Mouse (Mus musculus) heart, embryonic 11.5 days (tissue): ENCODE data around the gene Lce1e. TPM values are rescaled to one million over a fixed set of nuclear protein-coding genes. Genes with fewer than 3 reads are reported as not detected.

Experiments
- ATAC-seq: fragments of 200-750 bp; cut with Nextera tagmentation; replicated peaks from 2 replicates; pipeline ENCODE4 v1.8.0; 2017; ENCODE audit warnings: moderate library complexity; ENCODE audit not compliant: insufficient number of reproducible peaks, low FRiP score, low TSS enrichment
- H3K27ac ChIP-seq: fragments of 300-500 bp; sonication (generic); 2 replicates; pipeline ENCODE4 v1.5.1; 2014; ENCODE audit warnings: mild to moderate bottlenecking, low read depth, low read length
- H3K27me3 ChIP-seq: fragments of 300-500 bp; sonication (generic); 2 replicates; pipeline ENCODE4 v1.6.1; 2014; ENCODE audit warnings: mild to moderate bottlenecking, low read length, mixed read lengths; ENCODE audit not compliant: control insufficient read depth, insufficient read depth
- H3K36me3 ChIP-seq: fragments of 300-500 bp; sonication (generic); 2 replicates; pipeline ENCODE4 v1.6.1; 2014; ENCODE audit warnings: mild to moderate bottlenecking, low read length, moderate library complexity, mixed read lengths; ENCODE audit not compliant: control insufficient read depth, insufficient read depth
- H3K4me1 ChIP-seq: fragments of 300-500 bp; sonication (generic); 2 replicates; pipeline ENCODE4 v1.6.1; 2014; ENCODE audit warnings: low read length; ENCODE audit not compliant: control insufficient read depth, insufficient read depth
- H3K4me2 ChIP-seq: fragments of 300-500 bp; sonication (generic); 2 replicates; pipeline ENCODE4 v1.6.1; 2014; ENCODE audit warnings: mild to moderate bottlenecking, moderate library complexity
- H3K4me3 ChIP-seq: fragments of 300-500 bp; sonication (generic); 2 replicates; pipeline ENCODE4 v1.5.1; 2014; ENCODE audit warnings: low read depth, low read length
- H3K9ac ChIP-seq: fragments of 300-500 bp; sonication (generic); 2 replicates; pipeline ENCODE4 v1.6.1; 2014; ENCODE audit warnings: mild to moderate bottlenecking, low read depth, low read length, moderate library complexity
- H3K9me3 ChIP-seq: fragments of 300-500 bp; sonication (generic); replicated peaks from 2 replicates; pipeline ENCODE4 v1.6.1; 2016; ENCODE audit warnings: low read length; ENCODE audit not compliant: control insufficient read depth
- WGBS: fragments of 180-500 bp; shearing (Covaris S2); extraction: QIAGEN DNeasy Blood & Tissue Kit; methylation state at CpG from one replicate; pipeline ENCODE4 v1.1.7; 2014; ENCODE audit not compliant: insufficient replicate concordance; 5-methylcytosine and 5-hydroxymethylcytosine counted together
- polyA plus RNA-seq: library from polyadenylated mRNA; unstranded; fragments of >200 nt; fragmentation: Nextera tagmentation; extraction: Ambion mirVana; gene quantifications from 2 replicates; pipeline ENCODE4 v1.2.1, GENCODE M21; 2014

The Lce1e gene
- polyA plus RNA-seq, result not detected in 2 replicates

GRCm38 (mm10) chr3:92708974-92709373 is at the start of gene Lce1e:
TSS of gene Lce1e (minus strand) at chr3:92709074.
- Histone ChIP-seq H3K4me1 (no peaks in the 10 kb centered on the region), H3K27ac (no peak within 1 kb of the TSS), H3K9ac (no peak within 1 kb of the TSS), H3K36me3 (no peaks in the 10 kb centered on the region), H3K9me3 (no peaks in the 10 kb centered on the region), H3K27me3 (no peaks in the 10 kb centered on the region), H3K4me2 (no peak within 1 kb of the TSS), H3K4me3 (no peak within 1 kb of the TSS)
- 83% methylated on average over 2 of the region's 2 CpGs for WGBS
- ATAC-seq, result no peak

GRCm38 (mm10) chr3:92753197-92753596 is 44.3 kb upstream of the Lce1e start:
- no peak for ATAC-seq
- H3K4me1 ChIP-seq, result no peaks in the 10 kb centered on the region
- H3K9me3 ChIP-seq, result no peaks in the 10 kb centered on the region
- H3K27me3 ChIP-seq, result no peaks in the 10 kb centered on the region
- 33% methylated on average over 3 of the region's 3 CpGs for WGBS
- no peak overlapping the region for H3K4me2 ChIP-seq
- no peak overlapping the region for H3K9ac ChIP-seq
- no peaks in the 10 kb centered on the region for H3K36me3 ChIP-seq
- H3K4me3 ChIP-seq, result no peak overlapping the region
- H3K27ac ChIP-seq, result no peak overlapping the region

- no peak for ATAC-seq
- H3K36me3 ChIP-seq, result no peaks in the 10 kb centered on the region
- WGBS, result 75% methylated on average over 1 of the region's 1 CpGs
- H3K4me1 ChIP-seq, result no peaks in the 10 kb centered on the region
- H3K9ac ChIP-seq, result no peak within 1 kb of the TSS
- no peak within 1 kb of the TSS for H3K4me2 ChIP-seq
- no peaks in the 10 kb centered on the region for H3K27me3 ChIP-seq
- no peak within 1 kb of the TSS for H3K4me3 ChIP-seq
- H3K27ac ChIP-seq, result no peak within 1 kb of the TSS
- H3K9me3 ChIP-seq, result no peaks in the 10 kb centered on the region
Observed at GRCm38 (mm10) chr3:92752238-92752637, 43.4 kb upstream of the Lce1e start, which contains the start of gene Lce1g. TSS of gene Lce1g (minus strand) at chr3:92752338.

DNA sequence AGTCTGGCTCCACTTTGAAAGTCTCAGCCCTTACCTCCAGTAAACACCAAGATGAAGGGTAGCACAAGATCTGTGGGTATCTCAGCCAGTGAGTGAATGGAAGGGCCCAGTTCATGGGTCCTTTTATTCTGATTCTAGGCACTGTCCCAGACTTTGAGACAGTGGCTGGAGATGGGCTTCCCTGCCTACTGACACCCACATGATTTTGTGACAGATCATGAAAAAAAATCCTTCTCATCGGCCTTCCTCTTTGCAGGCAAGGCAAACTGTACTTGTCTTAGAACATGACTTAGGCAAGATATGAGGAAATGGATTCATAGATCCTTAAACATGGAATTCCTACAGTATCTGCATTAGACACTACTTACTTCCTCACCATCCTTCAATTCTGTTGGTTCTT is 30.1 kb upstream of the Lce1e start, which contains the start of gene Gm38119:
Gene Gm38119 (minus strand): TSS at position 101 of the 400 bp plus-strand sequence.
- no peaks in the 10 kb centered on the region for H3K27me3 ChIP-seq
- H3K9ac ChIP-seq, result no peak within 1 kb of the TSS
- no peaks in the 10 kb centered on the region for H3K36me3 ChIP-seq
- no peak within 1 kb of the TSS for H3K4me2 ChIP-seq
- H3K4me1 ChIP-seq, result no peaks in the 10 kb centered on the region
- no peak within 1 kb of the TSS for H3K4me3 ChIP-seq
- ATAC-seq, result no peak
- 52% methylated on average over 1 of the region's 1 CpGs for WGBS
- no peak within 1 kb of the TSS for H3K27ac ChIP-seq
- H3K9me3 ChIP-seq, result no peaks in the 10 kb centered on the region

- Histone ChIP-seq H3K27ac (no peak overlapping the region), H3K9me3 (no peaks in the 10 kb centered on the region), H3K4me3 (no peak overlapping the region), H3K36me3 (no peaks in the 10 kb centered on the region), H3K4me2 (no peak overlapping the region), H3K4me1 (no peaks in the 10 kb centered on the region), H3K9ac (no peak overlapping the region), H3K27me3 (no peaks in the 10 kb centered on the region)
- WGBS, result 80% methylated on average over 5 of the region's 5 CpGs
- ATAC-seq, result no peak
Observed at GRCm38 (mm10) chr3:92722631-92723030, 13.8 kb upstream of the Lce1e start.

GRCm38 (mm10) chr3:92720250-92720649 is 11.4 kb upstream of the Lce1e start, which contains the start of gene Lce1f:
TSS of gene Lce1f (minus strand) at chr3:92720350.
- no peak for ATAC-seq
- Histone ChIP-seq H3K4me3 (no peak within 1 kb of the TSS), H3K4me2 (no peak within 1 kb of the TSS), H3K27me3 (no peaks in the 10 kb centered on the region), H3K4me1 (no peaks in the 10 kb centered on the region), H3K36me3 (no peaks in the 10 kb centered on the region), H3K27ac (no peak within 1 kb of the TSS), H3K9ac (no peak within 1 kb of the TSS), H3K9me3 (no peaks in the 10 kb centered on the region)
- WGBS, result 63% methylated on average over 3 of the region's 3 CpGs

DNA sequence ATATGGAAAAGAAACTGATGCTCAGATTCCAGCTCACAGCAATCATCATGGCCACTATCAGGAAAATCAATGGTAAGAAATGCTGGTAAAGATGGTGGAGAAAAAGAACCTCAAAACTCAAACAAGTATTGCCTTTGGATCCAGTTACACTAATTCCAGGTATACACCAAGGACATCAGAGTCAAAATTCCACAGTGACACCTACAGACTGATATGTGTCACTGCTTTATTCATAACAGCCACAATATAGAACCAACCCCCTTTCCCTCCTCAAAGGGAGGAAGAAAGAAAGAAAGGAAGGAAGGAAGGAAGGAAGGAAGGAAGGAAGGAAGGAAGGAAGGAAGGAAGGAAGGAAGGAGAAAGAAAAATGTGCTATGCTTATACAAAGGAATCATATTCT is 6.2 kb upstream of the Lce1e start:
- Histone ChIP-seq H3K4me1 (no peaks in the 10 kb centered on the region), H3K9me3 (no peaks in the 10 kb centered on the region), H3K9ac (no peak overlapping the region), H3K4me2 (no peak overlapping the region), H3K4me3 (no peak overlapping the region), H3K36me3 (no peaks in the 10 kb centered on the region), H3K27me3 (no peaks in the 10 kb centered on the region), H3K27ac (no peak overlapping the region)
- ATAC-seq, result no peak

GRCm38 (mm10) chr3:92694613-92695012 is 14.3 kb downstream of the Lce1e start:
- no peak overlapping the region for H3K4me2 ChIP-seq
- ATAC-seq, result no peak
- no peaks in the 10 kb centered on the region for H3K4me1 ChIP-seq
- H3K36me3 ChIP-seq, result no peaks in the 10 kb centered on the region
- H3K27me3 ChIP-seq, result no peaks in the 10 kb centered on the region
- H3K9me3 ChIP-seq, result no peaks in the 10 kb centered on the region
- no peak overlapping the region for H3K27ac ChIP-seq
- H3K4me3 ChIP-seq, result no peak overlapping the region
- WGBS, result 33% methylated on average over 1 of the region's 1 CpGs
- no peak overlapping the region for H3K9ac ChIP-seq

DNA sequence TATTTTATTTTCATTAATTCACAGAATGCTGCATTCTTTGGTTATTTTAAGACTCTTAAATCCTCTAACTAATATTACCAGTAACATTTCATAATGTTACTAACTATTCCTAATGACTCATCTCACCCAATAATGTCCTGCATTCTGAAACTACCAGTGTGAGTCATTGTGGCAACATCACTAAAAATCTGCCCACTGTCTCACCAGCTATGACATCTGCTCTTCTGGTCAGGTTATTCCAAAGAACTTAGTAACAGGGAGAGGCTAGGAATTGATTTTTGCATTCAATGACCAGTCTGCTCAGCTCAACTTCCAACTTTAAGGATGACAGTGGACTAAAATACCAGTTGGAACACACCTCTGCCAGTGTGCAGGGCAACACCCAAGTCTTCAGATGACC is 17.2 kb downstream of the Lce1e start:
- no peak for ATAC-seq
- Histone ChIP-seq H3K4me3 (no peak overlapping the region), H3K4me2 (no peak overlapping the region), H3K27me3 (no peaks in the 10 kb centered on the region), H3K27ac (no peak overlapping the region), H3K4me1 (no peaks in the 10 kb centered on the region), H3K9ac (no peak overlapping the region), H3K9me3 (no peaks in the 10 kb centered on the region), H3K36me3 (no peaks in the 10 kb centered on the region)
